Comparison of ENCODE assay signal across 8 mouse cellular contexts in the genomic region with DNA sequence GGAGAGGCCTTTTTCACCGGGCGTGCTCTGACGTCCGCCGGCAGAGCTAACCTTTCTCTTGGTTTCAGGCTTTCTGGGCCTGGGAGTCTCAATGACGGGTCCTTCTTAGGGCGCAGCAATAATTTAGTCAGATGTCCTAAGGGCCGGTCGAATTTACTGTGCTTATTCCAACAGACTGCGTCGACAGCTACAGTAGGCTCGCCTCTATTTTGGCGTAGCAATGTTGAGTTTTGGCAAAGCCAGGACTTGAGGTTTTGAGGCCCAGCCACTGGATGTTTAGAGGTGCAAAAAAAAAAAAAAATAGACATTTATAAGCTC. TPM values are rescaled to one million over a fixed set of nuclear protein-coding genes. Genes with fewer than 3 reads are reported as not detected.
DNase-seq lines count a peak whose midpoint lies in the region; ATAC-seq lines count a peak whose summit lies in the region.

No protein-coding gene starts in this region.

- peak overlapping the region; percentile 57 for H3K4me2 ChIP-seq in kidney, embryonic 16.5 days (replicated peaks; ENCODE audit: low read depth, low read length)
- peak overlapping the region; percentile 65 for H3K4me2 ChIP-seq in midbrain, embryonic 13.5 days (replicated peaks)

- H3K9ac ChIP-seq in kidney, embryonic 16.5 days (replicated peaks; ENCODE audit: low read length) = peak overlapping the region; percentile 98
- H3K9ac ChIP-seq in midbrain, embryonic 13.5 days (replicated peaks) = peak overlapping the region; percentile 98

- no peaks in the 10 kb centered on the region for H3K27me3 ChIP-seq in kidney, embryonic 16.5 days (ENCODE audit: insufficient read depth, low read length)
- H3K27me3 ChIP-seq in midbrain, embryonic 13.5 days = no peaks in the 10 kb centered on the region

- peaks cover 26% of the 10 kb centered on the region for H3K4me1 ChIP-seq in kidney, embryonic 16.5 days (ENCODE audit: insufficient read depth, low read length)
- H3K4me1 ChIP-seq in midbrain, embryonic 13.5 days (replicated peaks) = peaks cover 30% of the 10 kb centered on the region

- WGBS in kidney, embryonic 16.5 days = 0% methylated on average over 13 of the region's 13 CpGs
- 0% methylated on average over 13 of the region's 13 CpGs for WGBS in midbrain, embryonic 13.5 days

- H3K36me3 ChIP-seq in kidney, embryonic 16.5 days (ENCODE audit: insufficient read depth, low read length) = 0 out of 2 replicates have a peak, but pooled peaks cover 3% of the 10 kb centered on the region
- no peaks in the 10 kb centered on the region; the same call in 1 of the 2 replicates for H3K36me3 ChIP-seq in midbrain, embryonic 13.5 days

- no peak for DNase-seq in kidney, postnatal 25 days
- DNase-seq in adipocyte (ENCODE audit: low spot score) = peak; percentile 56
- DNase-seq in forelimb bud, embryonic 11.5 days (ENCODE audit: low read depth, low spot score) = peak; percentile 41
- DNase-seq in Muller cell, postnatal 12 days (ENCODE audit: inconsistent ontology term) = no peak
- DNase-seq in gastrocnemius, postnatal 36 days = no peak
- no peak for DNase-seq in gastrocnemius, postnatal 10 days

- peak overlapping the region; percentile 93 for H3K27ac ChIP-seq in kidney, embryonic 16.5 days (ENCODE audit: low read length)
- H3K27ac ChIP-seq in midbrain, embryonic 13.5 days = peak overlapping the region; percentile 95

- H3K4me3 ChIP-seq in kidney, embryonic 16.5 days (ENCODE audit: low read length) = peak overlapping the region; percentile 99
- peak overlapping the region; percentile 97 for H3K4me3 ChIP-seq in midbrain, embryonic 13.5 days (replicated peaks)

- no peak; the same call in 1 of the 2 replicates for ATAC-seq in kidney, embryonic 16.5 days (ENCODE audit: low FRiP score, low TSS enrichment)
- ATAC-seq in midbrain, embryonic 13.5 days = no peak

- intact Hi-C loops in gastrocnemius, postnatal 36 days (cut with DNase I) = no loop called here

- H3K9me3 ChIP-seq in kidney, embryonic 16.5 days (ENCODE audit: low read length) = no peaks in the 10 kb centered on the region
- no peaks in the 10 kb centered on the region for H3K9me3 ChIP-seq in midbrain, embryonic 13.5 days

RNA-seq across cellular contexts. Expression of gene Sacm1l, which starts 0.6 kb away (rescaled TPM):
- polyA plus RNA-seq in kidney, embryonic 16.5 days (2015; fragmentation: Nextera tagmentation; extraction: Ambion mirVana) = 63.8 and 68.7 TPM in 2 replicates
- polyA plus RNA-seq in midbrain, embryonic 13.5 days (2015; fragmentation: Nextera tagmentation; extraction: Ambion mirVana) = 45.8 and 49.9 TPM in 2 replicates
- total RNA-seq in gastrocnemius, postnatal 36 days (2021) = 10 to 100 TPM; 16.1 to 19.7 TPM
- total RNA-seq in gastrocnemius, postnatal 10 days (2021) = 10 to 100 TPM; 21.7 to 24.0 TPM

RNA-seq across cellular contexts. Expression of gene Limd1, which starts 51.6 kb away (rescaled TPM):
- 55.7 and 58.1 TPM in 2 replicates for polyA plus RNA-seq in kidney, embryonic 16.5 days (2015; fragmentation: Nextera tagmentation; extraction: Ambion mirVana)
- 20.3 and 22.7 TPM in 2 replicates for polyA plus RNA-seq in midbrain, embryonic 13.5 days (2015; fragmentation: Nextera tagmentation; extraction: Ambion mirVana)
- total RNA-seq in gastrocnemius, postnatal 36 days (2021) = 10 to 100 TPM; 28.4 to 32.1 TPM
- 10 to 100 TPM; 34.7 to 35.3 TPM for total RNA-seq in gastrocnemius, postnatal 10 days (2021)

Comparison
In these comparisons a context has a peak if more than half of its experiments do, and no peak if none do; other contexts are left out.
1. DNase-seq: peak in adipocyte (single experiment) and forelimb bud, embryonic 11.5 days (single experiment); none in kidney, postnatal 25 days (0 of 2), Muller cell, postnatal 12 days (single experiment), gastrocnemius, postnatal 36 days (0 of 2) and gastrocnemius, postnatal 10 days (single experiment).